Mouse (Mus musculus): ENCODE measurements around the gene Ryr1. TPM values are rescaled to one million over a fixed set of nuclear protein-coding genes. Genes with fewer than 3 reads are reported as not detected.

The Ryr1 gene
- total RNA-seq, 4 experiments from 2014 or later, result 1,847 to 2,398 (median 2,093) TPM

GRCm38 (mm10) chr7:29039604-29039984 is 85.4 kb downstream of the Ryr1 start:
- DNase-seq (ENCODE audit: low spot score in 2 of 2), result peak; percentile 67

- no peak for DNase-seq (ENCODE audit: low spot score in 2 of 2)
Measured at GRCm38 (mm10) chr7:29037261-29037660, 87.7 kb downstream of the Ryr1 start.

- DNase-seq (ENCODE audit: low spot score in 2 of 2), result no peak
Measured at GRCm38 (mm10) chr7:29032685-29033084, 92.3 kb downstream of the Ryr1 start.

- no peak for DNase-seq (ENCODE audit: low spot score in 2 of 2)
Measured at GRCm38 (mm10) chr7:29031641-29032040, 93.3 kb downstream of the Ryr1 start.

GRCm38 (mm10) chr7:29029690-29030656 is 95.0 kb downstream of the Ryr1 start:
- DNase-seq (ENCODE audit: low spot score in 2 of 2), result no peak

- DNase-seq (ENCODE audit: low spot score in 2 of 2), result no peak
Measured at GRCm38 (mm10) chr7:29028761-29029160, 96.2 kb downstream of the Ryr1 start.

GRCm38 (mm10) chr7:29026811-29027210 is 98.2 kb downstream of the Ryr1 start:
- no peak for DNase-seq (ENCODE audit: low spot score in 2 of 2)

- DNase-seq (ENCODE audit: low spot score in 2 of 2), result no peak
Measured at GRCm38 (mm10) chr7:29026195-29026594, 98.8 kb downstream of the Ryr1 start.

- no peak for DNase-seq (ENCODE audit: low spot score in 2 of 2)
Measured at GRCm38 (mm10) chr7:29025566-29025965, 99.4 kb downstream of the Ryr1 start.

GRCm38 (mm10) chr7:29023514-29023913 is 101.5 kb downstream of the Ryr1 start:
- DNase-seq (ENCODE audit: low spot score in 2 of 2), result no peak

GRCm38 (mm10) chr7:29022479-29022878 is 102.5 kb downstream of the Ryr1 start:
- DNase-seq (ENCODE audit: low spot score in 2 of 2), result no peak

GRCm38 (mm10) chr7:29019447-29020220 is 105.3 kb downstream of the Ryr1 start:
- DNase-seq (ENCODE audit: low spot score in 2 of 2), result no peak

- no peak for DNase-seq (ENCODE audit: low spot score in 2 of 2)
Measured at GRCm38 (mm10) chr7:29017222-29017621, 107.8 kb downstream of the Ryr1 start.

GRCm38 (mm10) chr7:29016440-29016839 is 108.5 kb downstream of the Ryr1 start:
- DNase-seq (ENCODE audit: low spot score in 2 of 2), result no peak

- DNase-seq (ENCODE audit: low spot score in 2 of 2), result no peak
Measured at GRCm38 (mm10) chr7:29014984-29015383, 110.0 kb downstream of the Ryr1 start.

GRCm38 (mm10) chr7:29008714-29009113 is 116.3 kb downstream of the Ryr1 start:
- no peak for DNase-seq (ENCODE audit: low spot score in 2 of 2)

- no peak for DNase-seq (ENCODE audit: low spot score in 2 of 2)
Measured at GRCm38 (mm10) chr7:29008171-29008570, 116.8 kb downstream of the Ryr1 start.

- no peak for DNase-seq (ENCODE audit: low spot score in 2 of 2)
Measured at GRCm38 (mm10) chr7:29007224-29008101, 117.5 kb downstream of the Ryr1 start.

GRCm38 (mm10) chr7:29000651-29001605 is 124.1 kb downstream of the Ryr1 start:
- peak; percentile 46 to 51 for DNase-seq (ENCODE audit: low spot score in 2 of 2)

GRCm38 (mm10) chr7:28993402-28993801 is 131.6 kb downstream of the Ryr1 start:
- DNase-seq (ENCODE audit: low spot score in 2 of 2), result no peak

Data from gastrocnemius, adult 8-10 months (tissue).